Mouse (Mus musculus) kidney, adult 2 months (tissue): ENCODE measurements around the gene Kcnb1.

Source experiments
- CTCF ChIP-seq: fragments of 200-500 bp; conservative IDR thresholded peaks from 2 replicates; pipeline ENCODE4 v1.5.1; 2011; ENCODE audit warnings: low read depth, mild to moderate bottlenecking, control low read depth, low read length, moderate library complexity, mixed read lengths; ENCODE audit not compliant: insufficient read depth, insufficient read length
- POLR2A ChIP-seq: fragments of 200-500 bp; IDR thresholded peaks from one replicate; pipeline ENCODE4 v1.6.1; 2011; ENCODE audit warnings: low read depth, low read length, control low read depth

DNA sequence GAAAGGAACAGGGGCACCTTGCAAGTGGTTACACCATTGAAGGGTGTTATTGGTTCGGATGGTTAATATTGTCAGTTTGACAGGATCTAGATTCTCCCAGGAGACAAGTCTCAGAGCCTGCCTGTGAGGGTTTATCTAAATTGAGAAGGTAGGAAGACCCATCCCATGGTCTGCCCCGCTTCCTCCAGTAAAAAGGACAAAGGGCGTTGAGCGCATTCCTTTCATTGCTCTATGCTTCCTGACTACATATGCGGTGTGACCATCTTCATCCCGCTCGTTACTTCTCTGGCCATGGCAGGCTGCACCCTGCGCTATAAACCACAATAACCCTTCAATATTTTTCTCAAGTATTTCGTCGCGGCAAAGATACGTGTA lies 118.7 kb downstream of the Kcnb1 start:
- no peak for TF ChIP-seq CTCF
- TF ChIP-seq POLR2A = no peak
